Mouse (Mus musculus) liver, embryonic 18 days (tissue): Measurements from ENCODE around the gene Igsf11. TPM values are rescaled to one million over a fixed set of nuclear protein-coding genes. Genes with fewer than 3 reads are reported as not detected.

Experiments used
- polyA plus RNA-seq: library from polyadenylated mRNA; depleted of rRNA; stranded (reverse); fragments of >200 nt; gene quantifications from 2 replicates; pipeline ENCODE4 v1.2.3, GENCODE M21; 2012; rRNA removed

Gene Igsf11
- polyA plus RNA-seq, result 0.58 and 0.65 TPM in 2 replicates

GRCm38 (mm10) chr16:38892371-38892770, at the start of gene Igsf11:
TSS of gene Igsf11 (plus strand) at chr16:38892671.

Other genes with a start within 250 kb of the Igsf11 start
- 1.2 and 1.5 TPM in 2 replicates for gene Arhgap31, start 179.4 kb upstream of the Igsf11 start, polyA plus RNA-seq
- 2.0 TPM in 2 replicates for gene B4galt4, start 150.4 kb upstream of the Igsf11 start, polyA plus RNA-seq
- 2.2 and 2.7 TPM in 2 replicates for gene Upk1b, start 92.3 kb upstream of the Igsf11 start, polyA plus RNA-seq
- gene 4930435E12Rik, start 63.9 kb upstream of the Igsf11 start, polyA plus RNA-seq, result not detected in 2 replicates